Comparison of ENCODE assay signal across 11 mouse cellular contexts in genomic region chr11:105953402-105953801, GRCm38 (mm10). TPM values are rescaled to one million over a fixed set of nuclear protein-coding genes. Genes with fewer than 3 reads are reported as not detected.
A peak's percentile ranks its signal among the peaks of the same experiment; 100 is the strongest.
DNase-seq lines count a peak whose midpoint lies in the region; ATAC-seq and TF ChIP-seq lines count a peak whose summit lies in the region.
"Had no signal": no experiment of that assay in that cellular context is flagged by ENCODE, and none has a peak within 500 bp of the region (broad histone marks: within the 10 kb centered on the region; RNA-seq: fewer than 3 reads in every experiment).

No protein-coding gene starts in this region.

- no peak overlapping the region for H3K4me3 ChIP-seq in CH12.LX (replicated peaks in 1 of 3; ENCODE audit: low read depth in 2 of 3, low read length in 2 of 3, poor library complexity in 1 of 3)
- no peak overlapping the region for H3K4me3 ChIP-seq in embryonic fibroblast, embryonic 13.5 days (ENCODE audit: insufficient read depth, low read length)
- H3K4me3 ChIP-seq in intestine, postnatal 0 days (ENCODE audit: low read depth, low read length), result no peak overlapping the region
- no peak overlapping the region for H3K4me3 ChIP-seq in thymus, adult 2 months (ENCODE audit: control insufficient read depth, insufficient read depth, low read length)

- TF ChIP-seq CTCF in CH12.LX (conservative IDR thresholded peaks at IDR 0.05 in 1 of 2, IDR thresholded peaks at IDR 0.05 in 1 of 2; ENCODE audit: low read depth in 2 of 2, low read length in 2 of 2), result no peak
- no peak for TF ChIP-seq CTCF in embryonic fibroblast, embryonic 13.5 days (IDR thresholded peaks at IDR 0.05; ENCODE audit: borderline replicate concordance, insufficient read depth, low read length)
- TF ChIP-seq CTCF in intestine, postnatal 0 days (IDR thresholded peaks at IDR 0.05; ENCODE audit: low read depth), result no peak
- TF ChIP-seq CTCF in thymus, adult 2 months (IDR thresholded peaks at IDR 0.05; ENCODE audit: borderline replicate concordance, control insufficient read depth, extremely low read depth, insufficient read depth, low read length, poor library complexity), result no peak

- in situ Hi-C loops in CH12.LX (cut with MboI; ENCODE audit: low pct_ligation_motif_present, low pct_unique_long_range_greater_than_20kb, low sequenced_read_pairs), result no loop called here

- no peaks in the 10 kb centered on the region for H3K36me3 ChIP-seq in CH12.LX (replicated peaks in 1 of 2; ENCODE audit: control insufficient read depth in 1 of 2, insufficient read depth in 1 of 2, low read length in 1 of 2)
- H3K36me3 ChIP-seq in intestine, postnatal 0 days (ENCODE audit: control insufficient read depth, insufficient read depth), result no peaks in the 10 kb centered on the region
- no peaks in the 10 kb centered on the region for H3K36me3 ChIP-seq in thymus, adult 2 months (ENCODE audit: control insufficient read depth, insufficient read depth, low read length)

- peaks cover 0 to 5% of the 10 kb centered on the region in 2 experiments; a peak in 1 of 4 replicates for H3K4me1 ChIP-seq in CH12.LX (ENCODE audit: control insufficient read depth in 1 of 2, insufficient read depth in 2 of 2)
- peaks cover 16% of the 10 kb centered on the region for H3K4me1 ChIP-seq in embryonic fibroblast, embryonic 13.5 days (ENCODE audit: control insufficient read depth, insufficient read depth, low read length)
- H3K4me1 ChIP-seq in intestine, postnatal 0 days (replicated peaks; ENCODE audit: control insufficient read depth, insufficient read depth, low read length), result no peaks in the 10 kb centered on the region; the same call in none of the 2 replicates
- no peaks in the 10 kb centered on the region for H3K4me1 ChIP-seq in thymus, adult 2 months (replicated peaks; ENCODE audit: control insufficient read depth, insufficient read depth, low read length)

- DNase-seq in 3T3-L1 (ENCODE audit: low read depth, low spot score) (peak; percentile 99), CH12.LX (ENCODE audit: extremely low read depth) (peak; percentile 9)
- DNase-seq in right cerebral cortex, adult 2 months (ENCODE audit: low spot score in 2 of 2), result no peak
- DNase-seq in thymus, adult 2 months, result no peak
- no peak for DNase-seq in embryo, embryonic 10.5 days (ENCODE audit: low spot score)
- DNase-seq in kidney, adult 8-10 months, result no peak
- DNase-seq: thymus, postnatal 14 days had no signal

- H3K4me2 ChIP-seq in CH12.LX (ENCODE audit: insufficient read depth, low read depth, poor library complexity, severe bottlenecking), result no peak overlapping the region
- no peak overlapping the region for H3K4me2 ChIP-seq in intestine, postnatal 0 days (replicated peaks; ENCODE audit: low read depth)

- H3K27me3 ChIP-seq in CH12.LX (replicated peaks), result peaks cover 60% of the 10 kb centered on the region
- H3K27me3 ChIP-seq in intestine, postnatal 0 days (replicated peaks; ENCODE audit: control insufficient read depth, insufficient read depth, low read length), result no peaks in the 10 kb centered on the region
- H3K27me3 ChIP-seq in thymus, adult 2 months (ENCODE audit: control insufficient read depth, insufficient read depth, low read length), result no peaks in the 10 kb centered on the region

- 42% methylated on average over 6 of the region's 6 CpGs for WGBS in intestine, postnatal 0 days
- WGBS in thymus, adult 2 months, result 88% methylated on average over 6 of the region's 6 CpGs

- H3K79me2 ChIP-seq in CH12.LX (replicated peaks; ENCODE audit: control insufficient read depth, extremely low read depth, insufficient read depth, poor library complexity, severe bottlenecking), result no peaks in the 10 kb centered on the region

- TF ChIP-seq EP300 in CH12.LX (IDR thresholded peaks at IDR 0.05; ENCODE audit: low read length), result no peak

- dilution Hi-C loops in CH12.LX (cut with MboI; ENCODE audit: extremely low pct_ligation_motif_present, extremely low pct_unique_long_range_greater_than_20kb, low sequenced_read_pairs), result no loop called here

- TF ChIP-seq POLR2A in CH12.LX (IDR thresholded peaks at IDR 0.05; ENCODE audit: low read depth, low read length), result no peak
- no peak for TF ChIP-seq POLR2A in embryonic fibroblast, embryonic 13.5 days (IDR thresholded peaks at IDR 0.05; ENCODE audit: low read depth, low read length)
- TF ChIP-seq POLR2A in thymus, adult 2 months (IDR thresholded peaks at IDR 0.05; ENCODE audit: control insufficient read depth, extremely low read depth, insufficient read depth, low read length, poor library complexity), result no peak

- TF ChIP-seq RAD21 in CH12.LX (IDR thresholded peaks at IDR 0.05; ENCODE audit: low read depth, low read length), result no peak

- H3K9ac ChIP-seq in CH12.LX (ENCODE audit: insufficient read depth, low read depth), result no peak overlapping the region
- H3K9ac ChIP-seq in intestine, postnatal 0 days (ENCODE audit: low read depth, low read length), result no peak overlapping the region

- 0 out of 2 replicates have a peak, but pooled peaks have one; percentile 30 for ATAC-seq in intestine, postnatal 0 days
- ATAC-seq: activated CD4-positive, CD25-positive, alpha-beta regulatory T cell, adult 4 months had no signal

- no peak overlapping the region for H3K27ac ChIP-seq in CH12.LX (ENCODE audit: insufficient read depth, low read depth)
- H3K27ac ChIP-seq in embryonic fibroblast, embryonic 13.5 days (ENCODE audit: insufficient read depth, low read length), result peak overlapping the region; percentile 23; the same call in 1 of the 2 replicates
- no peak overlapping the region for H3K27ac ChIP-seq in intestine, postnatal 0 days (ENCODE audit: low read depth, low read length)
- H3K27ac ChIP-seq in thymus, adult 2 months (ENCODE audit: control insufficient read depth, insufficient read depth, low read length), result no peak overlapping the region

- H3K9me3 ChIP-seq in CH12.LX (replicated peaks; ENCODE audit: low read length), result no peaks in the 10 kb centered on the region
- no peaks in the 10 kb centered on the region for H3K9me3 ChIP-seq in intestine, postnatal 0 days (ENCODE audit: control insufficient read depth)

TF ChIP-seq in CH12.LX, 34 proteins besides CTCF, POLR2A, EP300 and RAD21:
- TF ChIP-seq IRF4 (IDR thresholded peaks at IDR 0.05; ENCODE audit: low read depth, low read length) (peak; percentile 44), ZC3H11A (IDR thresholded peaks at IDR 0.05; ENCODE audit: low read depth, low read length) (no peak)

RNA-seq across cellular contexts. Expression of gene Cyb561, which starts 0.3 kb away (rescaled TPM):
- 2.6 and 3.9 TPM in 2 replicates for total RNA-seq in CH12.LX (2012; rRNA removed)
- total RNA-seq in CH12.LX (2014; rRNA removed), result 0.16 and 0.20 TPM in 2 replicates
- 0.18 and 0.51 TPM in 2 replicates for polyA plus RNA-seq in CH12.LX (2012; ENCODE audit: insufficient read length, low read depth)
- 2.6 and 3.4 TPM in 2 replicates for polyA plus RNA-seq in embryonic fibroblast, embryonic 13.5 days (2011; ENCODE audit: insufficient read length, low read depth, missing spikeins)
- polyA plus RNA-seq in intestine, postnatal 0 days (2015; fragmentation: Nextera tagmentation; extraction: Ambion mirVana), result 48.3 and 50.3 TPM in 2 replicates
- polyA plus RNA-seq in thymus, adult 2 months (2012; rRNA removed), result 6.1 and 9.4 TPM in 2 replicates

RNA-seq across cellular contexts. Expression of gene Ace, which starts 14.3 kb away (rescaled TPM):
- total RNA-seq in CH12.LX (2012; rRNA removed) (0.04 and 0.08 TPM in 2 replicates), CH12.LX (2014; rRNA removed) (not detected in 2 replicates)
- polyA plus RNA-seq in CH12.LX (2012; ENCODE audit: insufficient read length, low read depth), result not detected in 2 replicates
- polyA plus RNA-seq in embryonic fibroblast, embryonic 13.5 days (2011; ENCODE audit: insufficient read length, low read depth, missing spikeins), result 0.57 and 1.3 TPM in 2 replicates
- polyA plus RNA-seq in intestine, postnatal 0 days (2015; fragmentation: Nextera tagmentation; extraction: Ambion mirVana), result 222 and 231 TPM in 2 replicates
- polyA plus RNA-seq in thymus, adult 2 months (2012; rRNA removed), result 8.0 and 10.2 TPM in 2 replicates

RNA-seq across cellular contexts. Expression of gene Ace3, which starts 41.1 kb away (rescaled TPM):
- total RNA-seq in CH12.LX (2012; rRNA removed), result not detected in 2 replicates
- total RNA-seq in CH12.LX (2014; rRNA removed), result not detected in 2 replicates
- not detected in 2 replicates for polyA plus RNA-seq in CH12.LX (2012; ENCODE audit: insufficient read length, low read depth)
- polyA plus RNA-seq in embryonic fibroblast, embryonic 13.5 days (2011; ENCODE audit: insufficient read length, low read depth, missing spikeins), result not detected in 2 replicates
- not detected in 2 replicates for polyA plus RNA-seq in intestine, postnatal 0 days (2015; fragmentation: Nextera tagmentation; extraction: Ambion mirVana)
- polyA plus RNA-seq in thymus, adult 2 months (2012; rRNA removed), result not detected in 2 replicates
- polyA plus RNA-seq: activated CD4-positive, CD25-positive, alpha-beta regulatory T cell, adult 4 months; heart, embryonic 14.5 days had no signal

RNA-seq across cellular contexts. Expression of gene Kcnh6, which starts 54.5 kb away (rescaled TPM):
- total RNA-seq in CH12.LX (2012; rRNA removed) (0.13 and 0.25 TPM in 2 replicates), CH12.LX (2014; rRNA removed) (not detected in 2 replicates)
- 0.19 TPM in 2 replicates for polyA plus RNA-seq in CH12.LX (2012; ENCODE audit: insufficient read length, low read depth)
- polyA plus RNA-seq in embryonic fibroblast, embryonic 13.5 days (2011; ENCODE audit: insufficient read length, low read depth, missing spikeins), result not detected in 2 replicates
- polyA plus RNA-seq in intestine, postnatal 0 days (2015; fragmentation: Nextera tagmentation; extraction: Ambion mirVana), result 0.94 and 1.6 TPM in 2 replicates
- polyA plus RNA-seq in thymus, adult 2 months (2012; rRNA removed), result 3.9 and 4.3 TPM in 2 replicates
- polyA plus RNA-seq: activated CD4-positive, CD25-positive, alpha-beta regulatory T cell, adult 4 months had no signal

Comparison
In these comparisons a context has a peak if more than half of its experiments do, and no peak if none do; other contexts are left out.
1. DNase-seq: peak in 3T3-L1 (single experiment) and CH12.LX (single experiment); none in right cerebral cortex, adult 2 months (0 of 2), thymus, adult 2 months (single experiment), embryo, embryonic 10.5 days (single experiment) and kidney, adult 8-10 months (0 of 2).
2. RNA of gene Ace, which starts 14.3 kb away (polyA plus RNA-seq): 222 to 231 TPM in intestine, postnatal 0 days; 8.0 to 10.2 TPM in thymus, adult 2 months, 0.57 to 1.3 TPM in embryonic fibroblast, embryonic 13.5 days and not detected in CH12.LX; every median in the first group is over 10 times any median in the second.